Mouse (Mus musculus) E14TG2a.4 (cell line): ENCODE results near the gene Hist1h3e.

Source experiments
- CTCF ChIP-seq: conservative IDR thresholded peaks from 2 replicates; pipeline ENCODE4 v1.5.1; 2014; ENCODE audit warnings: low read length
- NANOG ChIP-seq: IDR thresholded peaks from 2 replicates; pipeline ENCODE4 v1.6.1; 2014; ENCODE audit warnings: borderline replicate concordance, low read length, mixed read lengths

DNA sequence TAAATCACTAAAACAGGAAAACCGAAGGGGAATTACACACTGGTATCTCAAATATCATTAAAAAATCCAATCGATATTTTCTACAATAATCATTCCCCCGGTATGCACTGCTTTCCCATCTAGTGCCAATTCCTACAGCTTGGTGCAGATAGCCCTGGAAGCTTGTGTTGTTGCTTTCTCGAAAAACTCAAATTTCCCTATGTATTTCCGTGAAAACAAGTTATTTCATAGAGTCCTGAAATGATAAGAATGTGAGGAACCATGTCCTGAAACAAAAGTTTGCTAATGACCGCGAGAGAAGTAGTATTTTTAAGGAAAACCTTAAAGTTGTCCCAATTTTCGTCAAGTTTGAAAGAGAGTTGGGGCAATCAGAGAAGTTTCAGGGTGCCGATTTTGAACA, 7.8 kb downstream of the Hist1h3e start:
- TF ChIP-seq CTCF = no peak
- TF ChIP-seq NANOG = no peak
